Mouse (Mus musculus) testis, postnatal 10 days (tissue): ENCODE data around the gene Trim26.

Source experiments
- DNase-seq: peaks from one replicate; pipeline ENCODE4 v3.0.0; 2021; ENCODE audit warnings: low spot score

Trim26 gene

GRCm38 (mm10) chr17:36900001-36900400 is 63.1 kb downstream of the Trim26 start:
- DNase-seq = no peak

GRCm38 (mm10) chr17:36900691-36901090 is 63.8 kb downstream of the Trim26 start:
- DNase-seq = no peak

GRCm38 (mm10) chr17:36903651-36904050 is 66.7 kb downstream of the Trim26 start:
- no peak for DNase-seq

- no peak for DNase-seq
Measured at GRCm38 (mm10) chr17:36908235-36908634, 71.3 kb downstream of the Trim26 start.
